ENCODE assay signal across 8 mouse cellular contexts in the genomic region with DNA sequence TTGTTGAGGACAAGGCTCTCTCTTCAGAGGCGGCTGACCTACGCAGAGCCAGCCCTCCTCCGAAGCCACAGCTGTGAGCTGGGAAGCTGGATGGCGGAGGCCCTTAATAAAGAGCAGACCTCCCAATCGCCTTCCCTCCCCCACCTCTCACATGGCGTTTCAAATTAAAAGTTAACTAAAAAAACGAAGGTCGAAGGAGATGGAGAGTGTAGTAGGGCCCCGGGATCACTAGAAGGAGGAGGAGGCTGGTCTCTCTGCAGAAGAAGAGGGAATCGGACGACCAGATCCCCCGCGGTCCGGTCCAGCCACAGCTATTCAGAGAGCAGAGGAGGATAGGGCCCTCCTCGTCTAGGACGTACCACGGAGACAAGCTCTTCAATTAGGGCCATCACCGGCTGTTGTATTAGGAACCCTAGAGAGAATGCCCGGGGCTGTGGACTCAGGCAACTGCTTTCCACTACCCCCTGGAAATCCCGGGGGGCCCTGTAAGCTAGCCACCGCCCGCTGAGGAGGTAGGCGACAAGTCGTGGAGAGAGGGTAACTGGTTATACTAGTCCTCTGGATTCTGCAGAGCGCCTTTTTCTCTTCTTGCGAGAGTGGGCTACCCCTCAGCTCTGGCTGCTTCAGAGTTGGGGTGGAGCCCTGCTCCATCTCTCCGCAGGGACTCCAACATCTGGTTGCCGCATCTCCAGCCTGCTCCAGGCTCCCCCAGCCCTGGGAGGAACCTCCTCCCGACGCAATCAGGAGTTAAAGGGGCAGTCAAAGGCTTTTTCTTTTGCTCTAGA. TPM values are rescaled to one million over a fixed set of nuclear protein-coding genes. Genes with fewer than 3 reads are reported as not detected.
DNase-seq lines count a peak whose midpoint lies in the region; ATAC-seq lines count a peak whose summit lies in the region.

No protein-coding gene starts in this region.

- no peak overlapping the region for H3K9ac ChIP-seq in midbrain, embryonic 11.5 days (ENCODE audit: low read length)
- no peak overlapping the region for H3K9ac ChIP-seq in midbrain, embryonic 16.5 days (ENCODE audit: low read depth, low read length)
- no peak overlapping the region for H3K9ac ChIP-seq in intestine, embryonic 15.5 days

- ATAC-seq in midbrain, embryonic 11.5 days (ENCODE audit: low FRiP score), result peak; percentile 52
- ATAC-seq in midbrain, embryonic 16.5 days, result no peak; the same call in 1 of the 2 replicates
- peak; percentile 42; the same call in 1 of the 2 replicates for ATAC-seq in intestine, embryonic 15.5 days
- no peak for ATAC-seq in cerebellum, adult (ENCODE audit: insufficient number of reproducible peaks, low FRiP score, low TSS enrichment)

- peak; percentile 95 for DNase-seq in midbrain, embryonic 11.5 days (ENCODE audit: low spot score, missing footprints)
- peak; percentile 98 for DNase-seq in heart, adult 11 months
- peak; percentile 72 for DNase-seq in mesoderm, embryonic 11.5 days (ENCODE audit: low read depth, low spot score)
- DNase-seq in natural killer cell, adult 2 months (ENCODE audit: low spot score in 2 of 2), result no peak
- DNase-seq in spleen, adult 18-20 months, result no peak

- H3K36me3 ChIP-seq in midbrain, embryonic 11.5 days (ENCODE audit: control insufficient read depth, insufficient read depth, low read length), result no peaks in the 10 kb centered on the region
- no peaks in the 10 kb centered on the region for H3K36me3 ChIP-seq in midbrain, embryonic 16.5 days (ENCODE audit: control insufficient read depth, insufficient read depth, low read length)
- no peaks in the 10 kb centered on the region for H3K36me3 ChIP-seq in intestine, embryonic 15.5 days

- H3K27ac ChIP-seq in midbrain, embryonic 11.5 days (ENCODE audit: low read depth, low read length), result no peak overlapping the region
- H3K27ac ChIP-seq in midbrain, embryonic 16.5 days (ENCODE audit: low read length), result no peak overlapping the region
- peak overlapping the region; percentile 51 for H3K27ac ChIP-seq in intestine, embryonic 15.5 days

- peak overlapping the region; percentile 4 for H3K4me3 ChIP-seq in midbrain, embryonic 11.5 days (ENCODE audit: low read depth, low read length)
- no peak overlapping the region for H3K4me3 ChIP-seq in midbrain, embryonic 16.5 days (ENCODE audit: low read depth, low read length)
- H3K4me3 ChIP-seq in intestine, embryonic 15.5 days (replicated peaks), result peak overlapping the region; percentile 26

- peak overlapping the region; percentile 5 for H3K4me2 ChIP-seq in midbrain, embryonic 11.5 days
- no peak overlapping the region for H3K4me2 ChIP-seq in midbrain, embryonic 16.5 days (ENCODE audit: low read length)
- peak overlapping the region; percentile 52 for H3K4me2 ChIP-seq in intestine, embryonic 15.5 days (replicated peaks)

- WGBS in midbrain, embryonic 11.5 days, result 1% methylated on average over 29 of the region's 30 CpGs
- 2% methylated on average over 30 of the region's 30 CpGs for WGBS in midbrain, embryonic 16.5 days
- WGBS in intestine, embryonic 15.5 days, result 5% methylated on average over 30 of the region's 30 CpGs

- peaks cover 22% of the 10 kb centered on the region for H3K4me1 ChIP-seq in midbrain, embryonic 11.5 days (ENCODE audit: control insufficient read depth, insufficient read depth, low read length)
- peaks cover 5% of the 10 kb centered on the region; the same call in 1 of the 2 replicates for H3K4me1 ChIP-seq in midbrain, embryonic 16.5 days (ENCODE audit: control insufficient read depth, insufficient read depth, low read length)
- H3K4me1 ChIP-seq in intestine, embryonic 15.5 days (replicated peaks), result peaks cover 24% of the 10 kb centered on the region

- H3K9me3 ChIP-seq in midbrain, embryonic 11.5 days (ENCODE audit: control insufficient read depth, low read length), result no peaks in the 10 kb centered on the region
- no peaks in the 10 kb centered on the region for H3K9me3 ChIP-seq in midbrain, embryonic 16.5 days (replicated peaks; ENCODE audit: control insufficient read depth, low read length, poor library complexity, severe bottlenecking)
- H3K9me3 ChIP-seq in intestine, embryonic 15.5 days, result no peaks in the 10 kb centered on the region

- H3K27me3 ChIP-seq in midbrain, embryonic 11.5 days (ENCODE audit: control insufficient read depth, insufficient read depth, low read length), result peaks cover 96% of the 10 kb centered on the region
- peaks cover 57% of the 10 kb centered on the region for H3K27me3 ChIP-seq in midbrain, embryonic 16.5 days (ENCODE audit: control insufficient read depth, insufficient read depth, low read depth, low read length)
- peaks cover 32% of the 10 kb centered on the region for H3K27me3 ChIP-seq in intestine, embryonic 15.5 days (replicated peaks)

RNA-seq across cellular contexts. Expression of a gene that starts 3.6 kb away (rescaled TPM):
- 18.2 and 22.0 TPM in 2 replicates for polyA plus RNA-seq in midbrain, embryonic 11.5 days (2014; fragmentation: Nextera tagmentation; extraction: Ambion mirVana)
- 12.7 and 15.2 TPM in 2 replicates for polyA plus RNA-seq in midbrain, embryonic 16.5 days (2015; fragmentation: Nextera tagmentation; extraction: Ambion mirVana)
- polyA plus RNA-seq in intestine, embryonic 15.5 days (2015; fragmentation: Nextera tagmentation; extraction: Ambion mirVana), result 32.9 and 37.2 TPM in 2 replicates

Comparison
In these comparisons a context has a peak if more than half of its experiments do, and no peak if none do; other contexts are left out.
1. ATAC-seq: peak in midbrain, embryonic 11.5 days (single experiment) and intestine, embryonic 15.5 days (single experiment); none in midbrain, embryonic 16.5 days (single experiment) and cerebellum, adult (single experiment).
2. DNase-seq: peak in midbrain, embryonic 11.5 days (single experiment), heart, adult 11 months (single experiment) and mesoderm, embryonic 11.5 days (single experiment); none in natural killer cell, adult 2 months (0 of 2) and spleen, adult 18-20 months (0 of 2).